Mouse (Mus musculus) heart, postnatal 0 days (tissue): ENCODE results near the gene Prox1. TPM values are rescaled to one million over a fixed set of nuclear protein-coding genes. Genes with fewer than 3 reads are reported as not detected.

ENCODE experiments used
- ATAC-seq: fragments of 200-750 bp; cut with Nextera tagmentation; 2 replicates; pipeline ENCODE4 v1.8.0; 2017; ENCODE audit warnings: low read depth, moderate number of reproducible peaks, moderate library complexity; ENCODE audit not compliant: insufficient read depth
- DNase-seq: peaks from one replicate; pipeline ENCODE4 v3.0.0-alpha.2; 2016; ENCODE audit warnings: low spot score
- H3K27ac ChIP-seq: fragments of 300-500 bp; sonication (generic); 2 replicates; pipeline ENCODE4 v1.5.1; 2014; ENCODE audit warnings: low read depth, mild to moderate bottlenecking
- H3K27me3 ChIP-seq: fragments of 300-500 bp; sonication (generic); 2 replicates; pipeline ENCODE4 v1.6.1; 2014; ENCODE audit warnings: low read length, mixed read lengths; ENCODE audit not compliant: control insufficient read depth, insufficient read depth
- H3K36me3 ChIP-seq: fragments of 300-500 bp; sonication (generic); replicated peaks from 2 replicates; pipeline ENCODE4 v1.6.1; 2014; ENCODE audit warnings: low read length, mixed read lengths; ENCODE audit not compliant: control insufficient read depth, insufficient read depth
- H3K4me1 ChIP-seq: fragments of 300-500 bp; sonication (generic); 2 replicates; pipeline ENCODE4 v1.6.1; 2014; ENCODE audit warnings: antibody characterized with exemption; ENCODE audit not compliant: control insufficient read depth, insufficient read depth
- H3K4me2 ChIP-seq: fragments of 300-500 bp; sonication (generic); 2 replicates; pipeline ENCODE4 v1.6.1; 2014; ENCODE audit warnings: low read depth, mild to moderate bottlenecking, low read length, moderate library complexity
- H3K4me3 ChIP-seq: fragments of 300-500 bp; sonication (generic); 2 replicates; pipeline ENCODE4 v1.5.1; 2014; ENCODE audit warnings: low read depth, low read length
- H3K9ac ChIP-seq: fragments of 300-500 bp; sonication (generic); replicated peaks from 2 replicates; pipeline ENCODE4 v1.6.1; 2014; ENCODE audit warnings: low read depth, low read length, mixed read lengths
- H3K9me3 ChIP-seq: fragments of 300-500 bp; sonication (generic); replicated peaks from 2 replicates; pipeline ENCODE4 v1.6.1; 2016; ENCODE audit warnings: low read length; ENCODE audit not compliant: control insufficient read depth
- CTCF ChIP-seq: IDR thresholded peaks from 2 replicates; pipeline ENCODE4 v1.5.1; 2016; ENCODE audit warnings: antibody characterized with exemption, control low read depth, low read depth
- EP300 ChIP-seq: IDR thresholded peaks from 2 replicates; pipeline ENCODE4 v1.6.1; 2016; ENCODE audit warnings: antibody characterized with exemption, low read depth
- WGBS: fragments of 180-500 bp; shearing (Covaris S2); extraction: QIAGEN DNeasy Blood & Tissue Kit; methylation state at CpG from one replicate; pipeline ENCODE4 v1.1.7; 2014; 5-methylcytosine and 5-hydroxymethylcytosine counted together
- polyA plus RNA-seq: library from polyadenylated mRNA; unstranded; fragments of >200 nt; fragmentation: Nextera tagmentation; extraction: Ambion mirVana; gene quantifications from 2 replicates; pipeline ENCODE4 v1.2.1, GENCODE M21; 2015
- total RNA-seq: library from RNA; depleted of rRNA; stranded (reverse); fragments of >200 nt; gene quantifications from 2 replicates; pipeline ENCODE4 v1.2.3, GENCODE M21; 2014; ENCODE audit warnings: low replicate concordance

Prox1 gene
- total and polyA plus RNA-seq, 2 experiments from 2014 or later: 17.3 to 23.1 TPM

DNA sequence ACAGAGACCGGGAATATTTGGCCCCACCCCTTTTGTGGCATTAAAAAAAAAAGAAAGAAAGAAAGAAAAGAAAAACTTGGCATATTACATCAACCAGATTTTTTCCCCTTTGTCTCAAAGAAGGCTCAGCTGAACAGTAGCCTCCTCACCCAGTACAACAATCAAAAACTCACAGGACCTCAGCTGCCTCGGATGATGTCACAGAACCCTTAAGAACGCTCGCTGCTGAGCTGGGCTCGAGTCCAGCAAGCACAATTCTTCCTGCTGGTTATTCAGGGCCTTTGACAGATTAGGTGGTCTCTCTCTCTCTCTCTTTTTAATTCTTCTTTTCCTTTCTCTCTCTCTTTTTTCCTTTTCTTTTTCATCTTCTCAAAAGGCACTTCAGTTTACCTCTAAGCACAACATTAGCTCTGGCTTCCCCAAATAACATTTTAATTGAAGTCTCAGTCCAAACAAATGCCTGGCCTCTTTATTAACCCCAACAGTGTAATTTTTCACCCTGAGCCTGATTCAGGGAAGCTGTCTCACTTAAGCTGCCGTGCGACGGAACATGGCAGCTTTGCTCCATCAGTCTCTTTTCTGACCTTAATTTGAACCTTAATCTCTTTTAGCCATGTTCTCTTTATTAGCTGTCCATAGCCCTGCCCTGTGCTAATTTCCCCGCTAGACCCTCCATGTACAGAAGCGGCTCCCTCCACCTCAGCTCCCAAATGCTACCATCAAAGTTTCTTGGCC lies 19.9 kb upstream of the Prox1 start:
- Histone ChIP-seq H3K9me3 (no peaks in the 10 kb centered on the region), H3K36me3 (no peaks in the 10 kb centered on the region), H3K9ac (no peak overlapping the region; the same call in 1 of the 2 replicates), H3K4me3 (no peak overlapping the region), H3K27ac (peak overlapping the region; percentile 55), H3K4me1 (peaks cover 18% of the 10 kb centered on the region), H3K27me3 (no peaks in the 10 kb centered on the region), H3K4me2 (peak overlapping the region; percentile 12; the same call in 1 of the 2 replicates)
- TF ChIP-seq EP300: no peak
- TF ChIP-seq CTCF: no peak
- DNase-seq: peak; percentile 82
- ATAC-seq: peak; percentile 73; the same call in 1 of the 2 replicates
- WGBS: 30% methylated on average over 10 of the region's 10 CpGs

DNA sequence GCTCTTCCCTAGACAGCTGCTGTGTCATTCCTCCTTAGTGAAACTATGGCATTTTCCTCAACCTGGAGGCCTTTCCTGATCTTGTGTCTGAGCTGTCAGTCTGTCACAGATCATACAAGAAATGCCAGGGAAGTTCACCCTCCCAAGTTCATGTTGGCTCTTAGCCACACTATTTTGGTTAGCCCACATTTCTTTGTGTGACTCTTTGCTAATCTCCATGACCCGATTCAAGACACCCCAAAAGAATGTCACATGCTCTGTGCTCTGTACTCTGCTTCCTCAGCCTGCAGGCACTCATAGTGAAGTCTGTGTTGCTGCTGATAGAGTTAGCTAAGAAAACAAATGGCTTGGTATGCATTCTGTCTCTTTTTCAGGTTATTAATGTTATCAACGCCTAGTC lies 18.6 kb upstream of the Prox1 start:
- TF ChIP-seq CTCF (no peak), EP300 (no peak)
- 21% methylated on average over 2 of the region's 2 CpGs for WGBS
- Histone ChIP-seq H3K27me3 (no peaks in the 10 kb centered on the region), H3K9ac (no peak overlapping the region), H3K9me3 (no peaks in the 10 kb centered on the region), H3K36me3 (no peaks in the 10 kb centered on the region), H3K4me2 (no peak overlapping the region), H3K4me1 (peaks cover 18% of the 10 kb centered on the region), H3K27ac (peak overlapping the region; percentile 63), H3K4me3 (no peak overlapping the region)
- ATAC-seq: peak; percentile 48; the same call in 1 of the 2 replicates
- peak; percentile 33 for DNase-seq

GRCm38 (mm10) chr1:190186336-190186735 lies 15.8 kb upstream of the Prox1 start:
- 68% methylated on average over 4 of the region's 4 CpGs for WGBS

GRCm38 (mm10) chr1:190185284-190185683 lies 14.8 kb upstream of the Prox1 start:
- WGBS: 76% methylated on average over 10 of the region's 10 CpGs
- no peak for ATAC-seq
- Histone ChIP-seq H3K4me2 (no peak overlapping the region), H3K27me3 (no peaks in the 10 kb centered on the region), H3K4me1 (peaks cover 13% of the 10 kb centered on the region), H3K27ac (no peak overlapping the region), H3K36me3 (no peaks in the 10 kb centered on the region), H3K9ac (no peak overlapping the region), H3K9me3 (no peaks in the 10 kb centered on the region), H3K4me3 (no peak overlapping the region)
- DNase-seq: no peak
- TF ChIP-seq EP300 (no peak), CTCF (no peak)

More at GRCm38 (mm10) chr1:190186336-190186735, 15.8 kb upstream of the Prox1 start:
- TF ChIP-seq EP300 (no peak), CTCF (no peak)
- no peak overlapping the region for H3K4me2 ChIP-seq
- H3K9ac ChIP-seq: no peak overlapping the region
- ATAC-seq: no peak
- no peaks in the 10 kb centered on the region for H3K27me3 ChIP-seq
- no peak for DNase-seq
- H3K9me3 ChIP-seq: no peaks in the 10 kb centered on the region
- H3K4me3 ChIP-seq: no peak overlapping the region
- H3K27ac ChIP-seq: no peak overlapping the region
- H3K36me3 ChIP-seq: no peaks in the 10 kb centered on the region
- H3K4me1 ChIP-seq: peaks cover 18% of the 10 kb centered on the region

DNA sequence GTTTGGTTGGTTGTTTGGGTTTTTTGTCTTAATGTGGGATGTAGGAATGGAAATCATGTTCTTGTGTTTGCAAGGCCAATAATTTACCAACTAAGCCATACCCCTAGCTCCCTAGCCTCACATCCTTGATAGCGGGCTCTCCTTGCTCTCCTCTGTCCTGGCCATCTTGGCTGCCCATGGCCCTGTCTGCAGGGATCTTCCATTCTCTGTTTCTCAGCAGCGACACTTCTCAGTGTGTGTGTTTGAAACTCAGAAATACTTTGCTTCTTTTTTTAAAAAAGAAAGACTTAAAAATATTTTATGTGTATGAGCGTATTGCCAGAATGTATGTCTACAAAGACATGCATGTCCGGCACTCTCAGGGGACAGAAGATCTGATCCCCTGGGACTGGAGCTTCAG lies 13.1 kb upstream of the Prox1 start:
- ATAC-seq: no peak
- no peak overlapping the region for H3K9ac ChIP-seq
- 92% methylated on average over 4 of the region's 4 CpGs for WGBS
- TF ChIP-seq CTCF: no peak
- no peak for TF ChIP-seq EP300
- no peak overlapping the region for H3K27ac ChIP-seq
- no peak overlapping the region for H3K4me3 ChIP-seq
- H3K4me1 ChIP-seq: no peaks in the 10 kb centered on the region
- no peaks in the 10 kb centered on the region for H3K27me3 ChIP-seq
- H3K4me2 ChIP-seq: no peak overlapping the region
- no peaks in the 10 kb centered on the region for H3K9me3 ChIP-seq
- DNase-seq: no peak
- H3K36me3 ChIP-seq: no peaks in the 10 kb centered on the region

GRCm38 (mm10) chr1:190181765-190182164 lies 11.3 kb upstream of the Prox1 start:
- Histone ChIP-seq H3K4me1 (no peaks in the 10 kb centered on the region), H3K9me3 (no peaks in the 10 kb centered on the region), H3K4me3 (no peak overlapping the region), H3K27ac (no peak overlapping the region), H3K36me3 (no peaks in the 10 kb centered on the region), H3K27me3 (no peaks in the 10 kb centered on the region), H3K4me2 (no peak overlapping the region), H3K9ac (no peak overlapping the region)
- DNase-seq: peak; percentile 55
- peak; percentile 73 for ATAC-seq
- 68% methylated on average over 7 of the region's 7 CpGs for WGBS
- no peak for TF ChIP-seq EP300
- TF ChIP-seq CTCF: peak; percentile 18; the same call in 1 of the 2 replicates
